Mouse (Mus musculus) bone marrow macrophage, adult 2 months (primary cell): ENCODE measurements around the gene Pwp2.

ENCODE experiments used
- CTCF ChIP-seq: IDR thresholded peaks from 2 replicates; pipeline ENCODE4 v1.5.1; 2012; ENCODE audit warnings: low read depth, mild to moderate bottlenecking, low read length, moderate library complexity
- POLR2A ChIP-seq: IDR thresholded peaks from 2 replicates; pipeline ENCODE4 v1.6.1; 2012; ENCODE audit warnings: mild to moderate bottlenecking, low read depth, low read length, borderline replicate concordance

- TF ChIP-seq POLR2A = no peak
- no peak for TF ChIP-seq CTCF
Observed at GRCm38 (mm10) chr10:78233756-78234155, 48.8 kb upstream of the Pwp2 start.
